Mouse (Mus musculus): Measurements from ENCODE around the gene Itpr1. TPM values are rescaled to one million over a fixed set of nuclear protein-coding genes. Genes with fewer than 3 reads are reported as not detected.

Gene Itpr1
- polyA plus RNA-seq, 1 experiment from 2014 or later: 7.3 TPM

DNA sequence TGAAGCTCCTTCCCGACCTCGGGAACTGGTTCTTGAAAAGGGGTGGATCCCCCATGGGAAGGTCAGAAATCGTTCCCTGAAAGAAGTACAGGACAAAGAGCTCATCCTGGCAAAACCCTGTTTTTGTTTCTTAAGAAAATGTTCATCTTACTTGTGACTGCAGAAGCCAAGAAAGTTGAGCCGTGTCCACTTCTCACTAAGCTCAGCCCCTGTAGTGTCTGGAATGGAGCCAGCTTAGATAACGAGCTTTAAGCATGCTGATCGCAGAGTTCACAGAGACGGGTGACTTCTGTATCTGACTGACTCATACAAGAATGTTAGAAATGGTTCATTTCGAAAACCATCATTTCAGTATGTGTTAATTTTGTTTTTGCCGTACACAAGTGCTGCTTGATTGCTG lies 297.2 kb downstream of the Itpr1 start:
- no peak overlapping the region for H3K27ac ChIP-seq
- H3K36me3 ChIP-seq (ENCODE audit: inconsistent target): no peaks in the 10 kb centered on the region; the same call in 1 of the 2 replicates
- WGBS (ENCODE audit: missing documents): 94% methylated on average over 9 of the region's 9 CpGs
- no peak overlapping the region for H3K4me3 ChIP-seq (ENCODE audit: inconsistent target)
- no peaks in the 10 kb centered on the region for H3K79me2 ChIP-seq (ENCODE audit: inconsistent target)

DNA sequence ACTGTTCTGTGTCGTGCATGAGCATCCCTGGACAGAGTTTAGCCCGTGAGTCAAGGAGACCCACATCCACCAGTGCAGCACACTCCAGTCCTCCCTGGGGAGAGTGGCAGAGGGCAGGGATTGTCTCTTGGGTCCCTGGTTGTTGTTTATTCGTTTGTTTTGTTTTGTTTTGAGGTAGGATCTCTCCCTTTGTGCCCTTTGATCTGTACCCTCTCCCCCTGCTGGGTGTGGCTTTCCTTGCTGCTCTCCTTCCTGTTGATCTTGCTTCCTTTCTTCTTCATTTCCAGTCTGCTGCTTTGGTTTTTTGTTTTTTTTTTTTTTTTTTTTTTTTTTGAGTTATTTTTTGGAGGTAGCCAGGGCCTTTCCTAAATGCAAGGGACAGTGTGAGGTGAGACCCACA lies 299.2 kb downstream of the Itpr1 start:
- no peaks in the 10 kb centered on the region for H3K79me2 ChIP-seq (ENCODE audit: inconsistent target)
- H3K36me3 ChIP-seq (ENCODE audit: inconsistent target): no peaks in the 10 kb centered on the region; the same call in 1 of the 2 replicates
- no peak overlapping the region for H3K27ac ChIP-seq
- H3K4me3 ChIP-seq (ENCODE audit: inconsistent target): no peak overlapping the region
- 79% methylated on average over 3 of the region's 3 CpGs for WGBS (ENCODE audit: missing documents)

GRCm38 (mm10) chr6:108512994-108513393 lies 300.1 kb downstream of the Itpr1 start:
- H3K4me3 ChIP-seq (ENCODE audit: inconsistent target): no peak overlapping the region
- no peak overlapping the region for H3K27ac ChIP-seq
- no peaks in the 10 kb centered on the region; the same call in 1 of the 2 replicates for H3K36me3 ChIP-seq (ENCODE audit: inconsistent target)
- H3K79me2 ChIP-seq (ENCODE audit: inconsistent target): no peaks in the 10 kb centered on the region
- WGBS (ENCODE audit: missing documents): 93% methylated on average over 9 of the region's 9 CpGs

DNA sequence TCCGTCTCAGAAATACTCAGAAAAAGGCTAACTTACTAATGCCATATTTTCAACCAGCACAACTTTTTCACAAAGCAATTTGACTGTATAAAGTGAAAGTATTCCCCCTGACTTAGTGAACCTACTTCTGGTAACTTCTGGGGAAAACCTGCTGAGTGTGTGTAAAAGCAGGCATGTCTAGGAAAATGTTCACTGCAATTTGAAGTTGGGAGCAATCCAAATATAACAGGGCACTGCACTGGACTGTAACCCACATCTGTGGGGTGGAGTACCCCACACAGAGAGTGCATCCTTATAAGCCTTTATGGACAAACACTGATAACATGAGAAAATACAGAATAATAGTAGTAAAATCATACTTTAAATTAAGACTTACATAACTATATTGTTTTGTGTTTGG lies 303.4 kb downstream of the Itpr1 start:
- Histone ChIP-seq H3K79me2 (ENCODE audit: inconsistent target) (no peaks in the 10 kb centered on the region), H3K36me3 (ENCODE audit: inconsistent target) (peaks cover 17% of the 10 kb centered on the region), H3K4me3 (ENCODE audit: inconsistent target) (no peak overlapping the region), H3K27ac (no peak overlapping the region)
- WGBS (ENCODE audit: missing documents): 100% methylated on average over 1 of the region's 1 CpGs

- Histone ChIP-seq H3K4me3 (ENCODE audit: inconsistent target) (no peak overlapping the region), H3K27ac (no peak overlapping the region), H3K79me2 (ENCODE audit: inconsistent target) (no peaks in the 10 kb centered on the region), H3K36me3 (ENCODE audit: inconsistent target) (peaks cover 17% of the 10 kb centered on the region)
- 46% methylated on average over 12 of the region's 12 CpGs for WGBS (ENCODE audit: missing documents)
These were observed 304.5 kb downstream of the Itpr1 start for GRCm38 (mm10) chr6:108517241-108517981.

DNA sequence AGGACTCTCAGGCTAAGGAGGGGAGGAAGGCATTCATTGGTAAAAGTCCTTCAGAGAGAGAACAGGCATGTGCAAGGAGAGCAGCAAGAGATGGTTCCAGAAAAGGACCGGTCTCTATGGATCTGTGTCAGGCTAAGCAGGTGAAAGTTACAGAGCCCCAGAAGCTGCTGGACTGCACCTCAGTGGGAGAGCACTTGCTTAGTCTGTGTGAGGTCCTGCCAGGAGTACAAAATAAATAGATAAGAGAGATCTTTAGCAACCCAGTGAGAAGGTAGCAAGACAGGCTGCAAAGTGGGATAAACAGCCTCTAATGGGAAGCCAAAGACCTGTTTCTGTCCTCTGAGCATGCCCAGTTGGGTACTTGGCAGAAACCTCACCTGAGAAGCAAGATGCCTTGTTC lies 305.1 kb downstream of the Itpr1 start:
- no peak overlapping the region for H3K27ac ChIP-seq
- H3K79me2 ChIP-seq (ENCODE audit: inconsistent target): no peaks in the 10 kb centered on the region
- 100% methylated on average over 1 of the region's 1 CpGs for WGBS (ENCODE audit: missing documents)
- no peak overlapping the region for H3K4me3 ChIP-seq (ENCODE audit: inconsistent target)
- peaks cover 17% of the 10 kb centered on the region for H3K36me3 ChIP-seq (ENCODE audit: inconsistent target)

DNA sequence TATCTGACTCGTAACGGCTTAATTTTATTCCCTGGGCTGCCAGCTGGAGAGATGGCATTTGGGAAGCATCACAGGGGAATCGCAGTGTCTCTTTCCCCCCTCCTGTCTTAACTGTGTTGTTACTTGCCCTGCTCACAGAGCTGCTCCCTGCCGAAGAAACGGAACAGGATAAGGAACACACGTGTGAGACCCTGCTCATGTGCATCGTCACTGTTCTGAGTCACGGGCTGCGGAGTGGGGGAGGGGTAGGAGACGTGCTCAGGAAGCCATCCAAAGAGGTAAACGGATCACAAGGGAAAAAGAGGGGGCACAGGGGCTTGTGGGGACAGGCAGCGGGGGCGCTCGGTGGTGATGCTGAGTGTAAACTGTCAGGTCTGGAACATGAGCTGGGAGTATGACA lies 305.7 kb downstream of the Itpr1 start:
- H3K36me3 ChIP-seq (ENCODE audit: inconsistent target): peaks cover 23% of the 10 kb centered on the region
- WGBS (ENCODE audit: missing documents): 94% methylated on average over 14 of the region's 14 CpGs
- no peaks in the 10 kb centered on the region for H3K79me2 ChIP-seq (ENCODE audit: inconsistent target)
- H3K27ac ChIP-seq: no peak overlapping the region
- no peak overlapping the region for H3K4me3 ChIP-seq (ENCODE audit: inconsistent target)

DNA sequence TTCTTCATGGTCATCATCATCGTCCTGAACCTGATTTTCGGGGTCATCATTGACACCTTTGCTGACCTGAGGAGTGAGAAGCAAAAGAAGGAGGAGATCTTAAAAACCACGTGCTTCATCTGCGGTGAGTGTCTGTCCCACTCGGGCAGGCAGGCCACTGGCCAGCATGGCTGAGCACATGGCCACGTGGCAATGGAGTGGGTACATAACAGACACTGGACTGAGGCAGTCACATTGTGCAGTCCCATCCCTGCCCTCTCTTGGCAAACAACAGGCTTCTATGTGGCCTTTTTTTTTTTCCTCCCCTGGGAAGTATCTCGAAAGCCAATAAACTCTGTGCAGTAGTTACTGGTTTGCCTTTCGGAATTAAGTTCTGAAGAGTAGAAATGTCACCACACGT lies 306.4 kb downstream of the Itpr1 start:
- Histone ChIP-seq H3K4me3 (ENCODE audit: inconsistent target) (no peak overlapping the region), H3K36me3 (ENCODE audit: inconsistent target) (peaks cover 27% of the 10 kb centered on the region)
- 92% methylated on average over 9 of the region's 9 CpGs for WGBS (ENCODE audit: missing documents)

GRCm38 (mm10) chr6:108523956-108524616 lies 311.2 kb downstream of the Itpr1 start:
- Histone ChIP-seq H3K27ac (no peak overlapping the region), H3K4me3 (ENCODE audit: inconsistent target) (no peak overlapping the region), H3K79me2 (ENCODE audit: inconsistent target) (no peaks in the 10 kb centered on the region), H3K36me3 (ENCODE audit: inconsistent target) (peaks cover 20% of the 10 kb centered on the region)
- 94% methylated on average over 16 of the region's 16 CpGs for WGBS (ENCODE audit: missing documents)

More for the DNA sequence above, 306.4 kb downstream of the Itpr1 start:
- H3K27ac ChIP-seq: no peak overlapping the region
- no peaks in the 10 kb centered on the region for H3K79me2 ChIP-seq (ENCODE audit: inconsistent target)

DNA sequence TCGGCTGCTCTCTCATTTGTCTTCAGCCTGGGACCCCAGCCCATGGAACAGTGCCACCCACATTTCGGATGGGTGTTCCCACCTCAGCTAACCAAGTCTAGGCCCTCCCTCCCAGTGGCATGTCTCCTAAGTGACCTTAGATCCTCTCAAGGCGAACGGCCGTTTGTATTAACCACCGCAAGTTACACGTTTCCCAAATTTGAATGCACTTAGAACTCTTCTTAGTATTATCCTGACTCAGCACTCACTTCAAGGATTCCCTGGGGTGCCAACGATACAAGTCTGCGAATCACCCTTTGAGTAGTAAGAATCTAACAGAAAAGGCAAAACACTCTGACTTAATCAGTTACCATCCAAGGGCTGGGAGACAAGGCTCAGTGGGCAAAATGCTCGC lies 311.7 kb downstream of the Itpr1 start:
- WGBS (ENCODE audit: missing documents): 96% methylated on average over 10 of the region's 10 CpGs
- Histone ChIP-seq H3K4me3 (ENCODE audit: inconsistent target) (no peak overlapping the region), H3K79me2 (ENCODE audit: inconsistent target) (no peaks in the 10 kb centered on the region), H3K36me3 (ENCODE audit: inconsistent target) (peaks cover 15% of the 10 kb centered on the region; the same call in 1 of the 2 replicates), H3K27ac (no peak overlapping the region)

GRCm38 (mm10) chr6:108527560-108527959 lies 314.7 kb downstream of the Itpr1 start:
- Histone ChIP-seq H3K79me2 (ENCODE audit: inconsistent target) (no peaks in the 10 kb centered on the region), H3K36me3 (ENCODE audit: inconsistent target) (peaks cover 9% of the 10 kb centered on the region; the same call in 1 of the 2 replicates), H3K27ac (peak overlapping the region; percentile 76), H3K4me3 (ENCODE audit: inconsistent target) (no peak overlapping the region)
- 90% methylated on average over 3 of the region's 3 CpGs for WGBS (ENCODE audit: missing documents)

GRCm38 (mm10) chr6:108527993-108528392 lies 315.1 kb downstream of the Itpr1 start:
- Histone ChIP-seq H3K4me3 (ENCODE audit: inconsistent target) (no peak overlapping the region), H3K27ac (peak overlapping the region; percentile 76), H3K79me2 (ENCODE audit: inconsistent target) (no peaks in the 10 kb centered on the region), H3K36me3 (ENCODE audit: inconsistent target) (peaks cover 9% of the 10 kb centered on the region; the same call in 1 of the 2 replicates)

- Histone ChIP-seq H3K27ac (peak overlapping the region; percentile 76), H3K79me2 (ENCODE audit: inconsistent target) (no peaks in the 10 kb centered on the region), H3K4me3 (ENCODE audit: inconsistent target) (no peak overlapping the region), H3K36me3 (ENCODE audit: inconsistent target) (no peaks in the 10 kb centered on the region)
- 79% methylated on average over 3 of the region's 3 CpGs for WGBS (ENCODE audit: missing documents)
These were observed 316.3 kb downstream of the Itpr1 start for GRCm38 (mm10) chr6:108529150-108529549.

- Histone ChIP-seq H3K4me3 (ENCODE audit: inconsistent target) (no peak overlapping the region), H3K36me3 (ENCODE audit: inconsistent target) (no peaks in the 10 kb centered on the region), H3K79me2 (ENCODE audit: inconsistent target) (no peaks in the 10 kb centered on the region), H3K27ac (no peak overlapping the region)
- 87% methylated on average over 6 of the region's 6 CpGs for WGBS (ENCODE audit: missing documents)
These were observed 318.0 kb downstream of the Itpr1 start for GRCm38 (mm10) chr6:108530781-108531323.

Data from macrophage (primary cell).